Mouse (Mus musculus) heart, embryonic 11.5 days (tissue): ENCODE measurements around the gene Kif14. TPM values are rescaled to one million over a fixed set of nuclear protein-coding genes. Genes with fewer than 3 reads are reported as not detected.
A peak's percentile ranks its signal among the peaks of the same experiment; 100 is the strongest.

Source experiments
- ATAC-seq: fragments of 200-750 bp; cut with Nextera tagmentation; replicated peaks from 2 replicates; pipeline ENCODE4 v1.8.0; 2017; ENCODE audit warnings: moderate library complexity; ENCODE audit not compliant: insufficient number of reproducible peaks, low FRiP score, low TSS enrichment
- H3K27ac ChIP-seq: fragments of 300-500 bp; sonication (generic); 2 replicates; pipeline ENCODE4 v1.5.1; 2014; ENCODE audit warnings: mild to moderate bottlenecking, low read depth, low read length
- H3K27me3 ChIP-seq: fragments of 300-500 bp; sonication (generic); 2 replicates; pipeline ENCODE4 v1.6.1; 2014; ENCODE audit warnings: mild to moderate bottlenecking, low read length, mixed read lengths; ENCODE audit not compliant: control insufficient read depth, insufficient read depth
- H3K36me3 ChIP-seq: fragments of 300-500 bp; sonication (generic); 2 replicates; pipeline ENCODE4 v1.6.1; 2014; ENCODE audit warnings: mild to moderate bottlenecking, low read length, moderate library complexity, mixed read lengths; ENCODE audit not compliant: control insufficient read depth, insufficient read depth
- H3K4me1 ChIP-seq: fragments of 300-500 bp; sonication (generic); 2 replicates; pipeline ENCODE4 v1.6.1; 2014; ENCODE audit warnings: low read length; ENCODE audit not compliant: control insufficient read depth, insufficient read depth
- H3K4me2 ChIP-seq: fragments of 300-500 bp; sonication (generic); 2 replicates; pipeline ENCODE4 v1.6.1; 2014; ENCODE audit warnings: mild to moderate bottlenecking, moderate library complexity
- H3K4me3 ChIP-seq: fragments of 300-500 bp; sonication (generic); 2 replicates; pipeline ENCODE4 v1.5.1; 2014; ENCODE audit warnings: low read depth, low read length
- H3K9ac ChIP-seq: fragments of 300-500 bp; sonication (generic); 2 replicates; pipeline ENCODE4 v1.6.1; 2014; ENCODE audit warnings: mild to moderate bottlenecking, low read depth, low read length, moderate library complexity
- H3K9me3 ChIP-seq: fragments of 300-500 bp; sonication (generic); replicated peaks from 2 replicates; pipeline ENCODE4 v1.6.1; 2016; ENCODE audit warnings: low read length; ENCODE audit not compliant: control insufficient read depth
- WGBS: fragments of 180-500 bp; shearing (Covaris S2); extraction: QIAGEN DNeasy Blood & Tissue Kit; methylation state at CpG from one replicate; pipeline ENCODE4 v1.1.7; 2014; ENCODE audit not compliant: insufficient replicate concordance; 5-methylcytosine and 5-hydroxymethylcytosine counted together
- polyA plus RNA-seq: library from polyadenylated mRNA; unstranded; fragments of >200 nt; fragmentation: Nextera tagmentation; extraction: Ambion mirVana; gene quantifications from 2 replicates; pipeline ENCODE4 v1.2.1, GENCODE M21; 2014

Gene Kif14
- polyA plus RNA-seq, 1 experiment from 2014 or later: 6.9 TPM

- Histone ChIP-seq H3K27ac (peak overlapping the region; percentile 59), H3K4me1 (peaks cover 2% of the 10 kb centered on the region; the same call in 1 of the 2 replicates), H3K9me3 (no peaks in the 10 kb centered on the region), H3K9ac (no peak overlapping the region), H3K4me3 (no peak overlapping the region), H3K27me3 (no peaks in the 10 kb centered on the region), H3K4me2 (no peak overlapping the region), H3K36me3 (peaks cover 8% of the 10 kb centered on the region)
- ATAC-seq: no peak
- WGBS: 29% methylated on average over 6 of the region's 6 CpGs
Measured at GRCm38 (mm10) chr1:136512317-136512716, 46.2 kb downstream of the Kif14 start.

DNA sequence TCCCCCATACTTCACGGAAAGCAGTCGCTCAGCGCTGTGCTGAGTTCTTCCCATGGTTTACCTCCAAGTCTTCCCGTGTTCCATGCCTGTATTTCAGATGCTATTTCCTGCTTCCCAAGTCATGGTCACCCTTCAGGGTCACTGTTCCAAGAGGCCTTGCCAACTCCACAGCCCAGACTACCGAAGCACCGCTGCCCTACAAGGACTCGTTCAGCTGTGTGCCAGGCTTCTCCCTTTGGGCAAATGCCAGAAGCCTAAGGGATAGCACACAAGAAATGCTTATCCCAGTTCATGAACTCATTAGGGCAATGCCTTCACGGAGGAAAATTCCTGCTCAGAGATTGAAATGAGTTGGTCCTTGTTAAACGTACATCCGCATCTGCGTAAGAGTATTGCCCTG, 47.0 kb downstream of the Kif14 start:
- H3K27ac ChIP-seq: no peak overlapping the region
- peaks cover 8% of the 10 kb centered on the region for H3K36me3 ChIP-seq
- H3K4me3 ChIP-seq: no peak overlapping the region
- no peaks in the 10 kb centered on the region for H3K9me3 ChIP-seq
- H3K9ac ChIP-seq: no peak overlapping the region
- WGBS: 91% methylated on average over 11 of the region's 11 CpGs
- no peak overlapping the region for H3K4me2 ChIP-seq
- no peak for ATAC-seq
- H3K4me1 ChIP-seq: peaks cover 2% of the 10 kb centered on the region; the same call in 1 of the 2 replicates
- no peaks in the 10 kb centered on the region for H3K27me3 ChIP-seq

GRCm38 (mm10) chr1:136518699-136519356, 52.7 kb downstream of the Kif14 start:
- Histone ChIP-seq H3K4me1 (0 out of 2 replicates have a peak, but pooled peaks cover 7% of the 10 kb centered on the region), H3K4me3 (no peak overlapping the region), H3K4me2 (peak overlapping the region; percentile 3; the same call in 1 of the 2 replicates), H3K36me3 (peaks cover 7% of the 10 kb centered on the region; the same call in 1 of the 2 replicates), H3K9me3 (no peaks in the 10 kb centered on the region), H3K27me3 (no peaks in the 10 kb centered on the region), H3K27ac (no peak overlapping the region), H3K9ac (no peak overlapping the region)
- WGBS: 59% methylated on average over 7 of the region's 7 CpGs
- ATAC-seq: no peak; the same call in 1 of the 2 replicates

- Histone ChIP-seq H3K4me2 (no peak overlapping the region), H3K4me3 (no peak overlapping the region), H3K9me3 (no peaks in the 10 kb centered on the region), H3K27me3 (no peaks in the 10 kb centered on the region), H3K4me1 (0 out of 2 replicates have a peak, but pooled peaks cover 7% of the 10 kb centered on the region), H3K9ac (no peak overlapping the region), H3K27ac (no peak overlapping the region), H3K36me3 (peaks cover 2% of the 10 kb centered on the region; the same call in 1 of the 2 replicates)
- ATAC-seq: no peak
- 75% methylated on average over 11 of the region's 11 CpGs for WGBS
Measured at GRCm38 (mm10) chr1:136521363-136521937, 55.3 kb downstream of the Kif14 start.

GRCm38 (mm10) chr1:136524917-136525316, 58.8 kb downstream of the Kif14 start:
- Histone ChIP-seq H3K4me3 (no peak overlapping the region), H3K9ac (no peak overlapping the region), H3K4me2 (no peak overlapping the region), H3K36me3 (peaks cover 4% of the 10 kb centered on the region), H3K9me3 (no peaks in the 10 kb centered on the region), H3K27me3 (no peaks in the 10 kb centered on the region), H3K27ac (no peak overlapping the region), H3K4me1 (no peaks in the 10 kb centered on the region)
- ATAC-seq: no peak
- 23% methylated on average over 2 of the region's 2 CpGs for WGBS

GRCm38 (mm10) chr1:136525818-136526217, 59.7 kb downstream of the Kif14 start:
- H3K36me3 ChIP-seq: peaks cover 7% of the 10 kb centered on the region
- WGBS: 90% methylated on average over 6 of the region's 6 CpGs
- ATAC-seq: no peak
- H3K4me1 ChIP-seq: no peaks in the 10 kb centered on the region
- H3K9ac ChIP-seq: no peak overlapping the region
- H3K27me3 ChIP-seq: no peaks in the 10 kb centered on the region
- no peak overlapping the region for H3K4me2 ChIP-seq
- H3K4me3 ChIP-seq: no peak overlapping the region
- no peaks in the 10 kb centered on the region for H3K9me3 ChIP-seq
- no peak overlapping the region for H3K27ac ChIP-seq

DNA sequence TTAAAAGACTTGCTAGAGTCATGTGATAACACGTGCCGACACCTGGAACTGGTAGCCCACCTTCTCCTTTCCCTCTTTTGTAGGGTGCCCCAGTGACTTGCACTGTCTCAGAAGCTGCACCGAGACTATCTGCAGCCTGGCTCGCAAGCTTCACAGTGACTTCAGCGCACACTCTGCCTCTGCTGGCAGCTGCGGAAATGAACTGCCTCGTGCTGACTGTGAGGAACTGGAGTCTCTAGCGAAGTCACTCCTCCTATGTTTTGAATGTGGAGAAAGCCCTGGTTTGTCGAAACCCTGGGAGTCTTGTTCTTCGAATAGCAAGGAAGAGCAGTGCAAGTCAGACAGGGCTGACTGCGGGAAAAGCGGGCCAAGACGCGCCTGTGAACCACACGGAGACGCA, 61.0 kb downstream of the Kif14 start:
- Histone ChIP-seq H3K4me3 (no peak overlapping the region), H3K27me3 (no peaks in the 10 kb centered on the region), H3K4me1 (no peaks in the 10 kb centered on the region), H3K4me2 (no peak overlapping the region), H3K27ac (no peak overlapping the region), H3K9me3 (no peaks in the 10 kb centered on the region), H3K36me3 (peaks cover 7% of the 10 kb centered on the region), H3K9ac (no peak overlapping the region)
- no peak for ATAC-seq
- WGBS: 84% methylated on average over 16 of the region's 16 CpGs

GRCm38 (mm10) chr1:136532556-136532955, 66.4 kb downstream of the Kif14 start:
- peaks cover 5% of the 10 kb centered on the region; the same call in 1 of the 2 replicates for H3K36me3 ChIP-seq
- no peak overlapping the region for H3K4me2 ChIP-seq
- no peak overlapping the region for H3K9ac ChIP-seq
- no peaks in the 10 kb centered on the region for H3K27me3 ChIP-seq
- H3K4me3 ChIP-seq: no peak overlapping the region
- H3K27ac ChIP-seq: no peak overlapping the region
- ATAC-seq: peak; percentile 67
- H3K4me1 ChIP-seq: no peaks in the 10 kb centered on the region
- no peaks in the 10 kb centered on the region for H3K9me3 ChIP-seq
- 71% methylated on average over 3 of the region's 3 CpGs for WGBS

DNA sequence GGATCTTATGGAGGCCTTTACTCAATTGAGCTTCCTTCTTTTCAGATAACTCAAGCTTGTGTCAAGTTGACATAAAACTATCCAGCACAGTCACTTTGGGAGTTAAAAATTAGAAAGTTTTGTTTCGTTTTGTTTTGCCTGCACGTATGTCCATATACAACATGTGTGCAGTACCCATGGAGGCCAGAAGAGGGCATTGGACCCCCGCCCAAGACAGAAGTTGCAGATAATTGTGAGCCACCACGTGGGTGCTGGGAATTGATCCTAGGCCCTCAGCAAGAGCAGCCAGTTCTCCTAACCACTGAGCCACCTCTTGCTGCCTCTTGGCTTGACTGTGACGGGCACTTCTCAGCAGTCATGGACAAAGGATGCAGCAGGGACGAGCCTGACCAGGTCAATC, 70.8 kb downstream of the Kif14 start:
- ATAC-seq: no peak
- Histone ChIP-seq H3K9ac (no peak overlapping the region), H3K4me1 (peaks cover 5% of the 10 kb centered on the region), H3K36me3 (no peaks in the 10 kb centered on the region), H3K27ac (no peak overlapping the region), H3K27me3 (no peaks in the 10 kb centered on the region), H3K9me3 (no peaks in the 10 kb centered on the region), H3K4me2 (no peak overlapping the region), H3K4me3 (no peak overlapping the region)
- 85% methylated on average over 6 of the region's 6 CpGs for WGBS
